ENCODE assay signal across 8 mouse cellular contexts in genomic region chr19:23143074-23143445, GRCm38 (mm10). TPM values are rescaled to one million over a fixed set of nuclear protein-coding genes. Genes with fewer than 3 reads are reported as not detected.
DNase-seq lines count a peak whose midpoint lies in the region; ATAC-seq and TF ChIP-seq lines count a peak whose summit lies in the region.

No protein-coding gene starts in this region.

- peaks cover 15% of the 10 kb centered on the region for H3K4me1 ChIP-seq in forebrain, embryonic 12.5 days
- H3K4me1 ChIP-seq in forebrain, embryonic 10.5 days, result peaks cover 30% of the 10 kb centered on the region
- peaks cover 29% of the 10 kb centered on the region for H3K4me1 ChIP-seq in lung, embryonic 15.5 days
- peaks cover 23% of the 10 kb centered on the region for H3K4me1 ChIP-seq in limb, embryonic 10.5 days
- peaks cover 2% of the 10 kb centered on the region; the same call in 1 of the 2 replicates for H3K4me1 ChIP-seq in small intestine, adult 2 months (ENCODE audit: control insufficient read depth, insufficient read depth, insufficient read length, low read length)

- DNase-seq in forebrain, embryonic 10.5 days (ENCODE audit: extremely low spot score, low spot score), result no peak
- DNase-seq in lung, postnatal 4 days, result no peak
- no peak for DNase-seq in limb, embryonic 10.5 days (ENCODE audit: low spot score)
- no peak for DNase-seq in frontal cortex, postnatal 14 days (ENCODE audit: low spot score in 2 of 2)
- no peak for DNase-seq in adrenal gland, postnatal 25 days

- ATAC-seq in forebrain, embryonic 12.5 days (ENCODE audit: low FRiP score), result no peak
- ATAC-seq in lung, embryonic 15.5 days (ENCODE audit: borderline replicate concordance, extremely low read depth, low FRiP score, low TSS enrichment), result no peak

- H3K9ac ChIP-seq in forebrain, embryonic 12.5 days, result no peak overlapping the region
- H3K9ac ChIP-seq in lung, embryonic 15.5 days, result peak overlapping the region; percentile 58; the same call in 1 of the 2 replicates

- peak overlapping the region; percentile 90; the same call in 1 of the 2 replicates for H3K4me2 ChIP-seq in forebrain, embryonic 12.5 days
- H3K4me2 ChIP-seq in lung, embryonic 15.5 days, result peak overlapping the region; percentile 94

- no peaks in the 10 kb centered on the region for H3K9me3 ChIP-seq in forebrain, embryonic 12.5 days
- no peaks in the 10 kb centered on the region for H3K9me3 ChIP-seq in forebrain, embryonic 10.5 days
- H3K9me3 ChIP-seq in lung, embryonic 15.5 days, result no peaks in the 10 kb centered on the region
- no peaks in the 10 kb centered on the region for H3K9me3 ChIP-seq in limb, embryonic 10.5 days (replicated peaks)

- H3K36me3 ChIP-seq in forebrain, embryonic 12.5 days (replicated peaks), result no peaks in the 10 kb centered on the region
- no peaks in the 10 kb centered on the region for H3K36me3 ChIP-seq in forebrain, embryonic 10.5 days (replicated peaks)
- H3K36me3 ChIP-seq in lung, embryonic 15.5 days, result no peaks in the 10 kb centered on the region
- H3K36me3 ChIP-seq in limb, embryonic 10.5 days, result no peaks in the 10 kb centered on the region
- H3K36me3 ChIP-seq in small intestine, adult 2 months (ENCODE audit: control insufficient read depth, insufficient read depth, low read length), result no peaks in the 10 kb centered on the region

- H3K4me3 ChIP-seq in forebrain, embryonic 12.5 days (replicated peaks), result peak overlapping the region; percentile 1; the same call in 1 of the 2 replicates
- no peak overlapping the region for H3K4me3 ChIP-seq in forebrain, embryonic 10.5 days
- H3K4me3 ChIP-seq in lung, embryonic 15.5 days, result peak overlapping the region; percentile 57
- H3K4me3 ChIP-seq in limb, embryonic 10.5 days, result 0 out of 2 replicates have a peak overlapping the region, but pooled peaks have one; percentile 68
- H3K4me3 ChIP-seq in small intestine, adult 2 months (ENCODE audit: low read depth, low read length), result peak overlapping the region; percentile 91

- peaks cover 41% of the 10 kb centered on the region for H3K27me3 ChIP-seq in forebrain, embryonic 12.5 days
- H3K27me3 ChIP-seq in forebrain, embryonic 10.5 days (ENCODE audit: poor library complexity, severe bottlenecking), result peaks cover 57% of the 10 kb centered on the region
- 0 out of 2 replicates have a peak, but pooled peaks cover 7% of the 10 kb centered on the region for H3K27me3 ChIP-seq in lung, embryonic 15.5 days
- peaks cover 50% of the 10 kb centered on the region for H3K27me3 ChIP-seq in limb, embryonic 10.5 days (ENCODE audit: low read depth, poor library complexity, severe bottlenecking)
- H3K27me3 ChIP-seq in small intestine, adult 2 months (ENCODE audit: control insufficient read depth, insufficient read depth, low read length), result no peaks in the 10 kb centered on the region

- 59% methylated on average over 7 of the region's 7 CpGs for WGBS in forebrain, embryonic 12.5 days
- WGBS in forebrain, embryonic 10.5 days, result 59% methylated on average over 7 of the region's 7 CpGs
- 61% methylated on average over 7 of the region's 7 CpGs for WGBS in lung, embryonic 15.5 days
- WGBS in limb, embryonic 10.5 days, result 54% methylated on average over 7 of the region's 7 CpGs
- WGBS in small intestine, adult 2 months, result 19% methylated on average over 7 of the region's 7 CpGs

- TF ChIP-seq POLR2A in small intestine, adult 2 months (IDR thresholded peaks at IDR 0.05; ENCODE audit: low read depth, low read length), result no peak

- TF ChIP-seq CTCF in small intestine, adult 2 months (IDR thresholded peaks at IDR 0.05; ENCODE audit: extremely low read depth, insufficient read length, insufficient replicate concordance, low read depth, low read length), result no peak

- H3K27ac ChIP-seq in forebrain, embryonic 12.5 days, result no peak overlapping the region
- no peak overlapping the region for H3K27ac ChIP-seq in forebrain, embryonic 10.5 days
- no peak overlapping the region for H3K27ac ChIP-seq in lung, embryonic 15.5 days
- H3K27ac ChIP-seq in limb, embryonic 10.5 days, result no peak overlapping the region
- peak overlapping the region; percentile 69 for H3K27ac ChIP-seq in small intestine, adult 2 months (ENCODE audit: insufficient read depth, low read depth, low read length)

RNA-seq across cellular contexts. Expression of gene Klf9, which starts 2.0 kb away (rescaled TPM):
- polyA plus RNA-seq in forebrain, embryonic 12.5 days (2016; fragmentation: Nextera tagmentation; extraction: Ambion mirVana), result 1.2 and 1.4 TPM in 2 replicates
- 0.81 and 0.95 TPM in 2 replicates for polyA plus RNA-seq in forebrain, embryonic 10.5 days (2016; fragmentation: Nextera tagmentation; extraction: Ambion mirVana)
- 5.6 and 6.1 TPM in 2 replicates for polyA plus RNA-seq in lung, embryonic 15.5 days (2015; fragmentation: Nextera tagmentation; extraction: Ambion mirVana)
- polyA plus RNA-seq in limb, embryonic 10.5 days (2016; fragmentation: Nextera tagmentation; extraction: Ambion mirVana), result 0.74 and 1.3 TPM in 2 replicates
- 9.6 and 16.2 TPM in 2 replicates for polyA plus RNA-seq in small intestine, adult 2 months (2012; rRNA removed)
- 72.2 and 72.8 TPM in 2 replicates for total RNA-seq in adrenal gland, postnatal 25 days (2021)
